ENCODE assay signal across 21 mouse cellular contexts in genomic region chr3:107756481-107756866, GRCm38 (mm10). TPM values are rescaled to one million over a fixed set of nuclear protein-coding genes. Genes with fewer than 3 reads are reported as not detected.
DNase-seq lines count a peak whose midpoint lies in the region; ATAC-seq and TF ChIP-seq lines count a peak whose summit lies in the region.
"Had no signal": no experiment of that assay in that cellular context is flagged by ENCODE, and none has a peak within 500 bp of the region (broad histone marks: within the 10 kb centered on the region; RNA-seq: fewer than 3 reads in every experiment).

No protein-coding gene starts in this region.

- H3K4me3 ChIP-seq in heart, adult 2 months, result no peak overlapping the region; the same call in 1 of the 2 replicates
- no peak overlapping the region for H3K4me3 ChIP-seq in heart, embryonic 12.5 days
- peak overlapping the region; percentile 12 for H3K4me3 ChIP-seq in C2C12 (ENCODE audit: insufficient read depth, poor library complexity, severe bottlenecking)
- peak overlapping the region; percentile 92; the same call in 1 of the 2 replicates for H3K4me3 ChIP-seq in embryonic fibroblast, embryonic 13.5 days (ENCODE audit: insufficient read depth, low read length)
- H3K4me3 ChIP-seq: embryonic facial prominence, embryonic 10.5 days; erythroblast, embryonic 14.5 days; forebrain, embryonic 10.5 days; hindbrain, embryonic 12.5 days had no signal

- peaks cover 81% of the 10 kb centered on the region for H3K79me3 ChIP-seq in C2C12 (ENCODE audit: low read depth)

- H3K4me1 ChIP-seq in heart, adult 2 months (ENCODE audit: control insufficient read depth, insufficient read depth, low read length), result peaks cover 28% of the 10 kb centered on the region
- peaks cover 30% of the 10 kb centered on the region for H3K4me1 ChIP-seq in heart, embryonic 12.5 days (replicated peaks)
- H3K4me1 ChIP-seq in embryonic fibroblast, embryonic 13.5 days (ENCODE audit: control insufficient read depth, insufficient read depth, low read length), result peaks cover 20% of the 10 kb centered on the region

- no peaks in the 10 kb centered on the region for H3K9me3 ChIP-seq in heart, embryonic 12.5 days (replicated peaks)
- H3K9me3 ChIP-seq: embryonic facial prominence, embryonic 10.5 days; forebrain, embryonic 10.5 days; hindbrain, embryonic 12.5 days had no signal

- no peak for TF ChIP-seq CTCF in heart, adult 2 months (IDR thresholded peaks at IDR 0.05)
- TF ChIP-seq CTCF in C2C12 (IDR thresholded peaks at IDR 0.05; ENCODE audit: control insufficient read depth, insufficient read depth, insufficient read length), result no peak
- TF ChIP-seq CTCF in embryonic fibroblast, embryonic 13.5 days (IDR thresholded peaks at IDR 0.05; ENCODE audit: borderline replicate concordance, insufficient read depth, low read length), result no peak

- no peak for ATAC-seq in heart, embryonic 12.5 days (ENCODE audit: insufficient number of reproducible peaks, low FRiP score)
- ATAC-seq: forebrain, embryonic 14.5 days; hindbrain, embryonic 16.5 days; inflammation-experienced regulatory T-cells, adult 6 months; intestine, postnatal 0 days had no signal

- DNase-seq in cerebellum, postnatal 14 days, result peak; percentile 29 to 42
- DNase-seq in cerebellum, postnatal 36 days, result no peak
- peak in 1 of 2 experiments; percentile 52 for DNase-seq in heart, adult 2 months
- no peak for DNase-seq in embryo, embryonic 10 days (ENCODE audit: low spot score)
- DNase-seq: adrenal gland, postnatal 10 days; B cell, adult 2 months; gastrocnemius, postnatal 10 days; heart, postnatal 36 days; kidney, adult 8-10 months had no signal

- no peaks in the 10 kb centered on the region for H3K27me3 ChIP-seq in heart, adult 2 months (ENCODE audit: control insufficient read depth, insufficient read depth, low read length)
- H3K27me3 ChIP-seq in heart, embryonic 12.5 days (replicated peaks), result no peaks in the 10 kb centered on the region
- H3K27me3 ChIP-seq in C2C12 (ENCODE audit: control insufficient read depth, insufficient read depth, insufficient read length), result no peaks in the 10 kb centered on the region
- H3K27me3 ChIP-seq: hindbrain, embryonic 12.5 days had no signal

- TF ChIP-seq EP300 in heart, adult 2 months (IDR thresholded peaks at IDR 0.05; ENCODE audit: insufficient read depth, low read depth, low read length), result 0 out of 2 replicates have a peak, but pooled peaks have one; percentile 35

- peaks cover 34% of the 10 kb centered on the region for H3K36me3 ChIP-seq in heart, adult 2 months (ENCODE audit: control insufficient read depth, insufficient read depth, low read length)
- peaks cover 29% of the 10 kb centered on the region for H3K36me3 ChIP-seq in heart, embryonic 12.5 days
- peaks cover 77% of the 10 kb centered on the region for H3K36me3 ChIP-seq in C2C12 (ENCODE audit: control insufficient read depth, insufficient read depth)

- TF ChIP-seq POLR2A in heart, adult 2 months (IDR thresholded peaks at IDR 0.05; ENCODE audit: insufficient read depth, low read depth, low read length), result no peak
- no peak for TF ChIP-seq POLR2A in embryonic fibroblast, embryonic 13.5 days (IDR thresholded peaks at IDR 0.05; ENCODE audit: low read depth, low read length)

- peaks cover 2% of the 10 kb centered on the region for H3K79me2 ChIP-seq in heart, adult 2 months (replicated peaks; ENCODE audit: control insufficient read depth, insufficient read depth, low read length)
- peaks cover 87% of the 10 kb centered on the region for H3K79me2 ChIP-seq in C2C12 (ENCODE audit: control insufficient read depth, insufficient read depth)

- intact Hi-C loops in heart, adult 2 months (cut with DNase I), result no loop called here

- no peak overlapping the region for H3K4me2 ChIP-seq in heart, embryonic 12.5 days
- H3K4me2 ChIP-seq: heart, embryonic 11.5 days; hindbrain, embryonic 12.5 days had no signal

- WGBS in heart, adult 2 months, result 15% methylated on average over 2 of the region's 2 CpGs
- WGBS in heart, embryonic 12.5 days, result 72% methylated on average over 2 of the region's 2 CpGs

- peak overlapping the region; percentile 22 for H3ac ChIP-seq in C2C12 (ENCODE audit: control insufficient read depth, insufficient read length, low read depth)

- H3K27ac ChIP-seq in heart, adult 2 months, result peak overlapping the region; percentile 95
- H3K27ac ChIP-seq in heart, embryonic 12.5 days (ENCODE audit: poor library complexity, severe bottlenecking), result no peak overlapping the region
- H3K27ac ChIP-seq in embryonic fibroblast, embryonic 13.5 days (ENCODE audit: insufficient read depth, low read length), result peak overlapping the region; percentile 4; the same call in 1 of the 2 replicates
- H3K27ac ChIP-seq: embryonic facial prominence, embryonic 10.5 days; hindbrain, embryonic 12.5 days had no signal

- no peak overlapping the region for H3K9ac ChIP-seq in heart, adult 2 months (ENCODE audit: low read depth, low read length)
- no peak overlapping the region for H3K9ac ChIP-seq in heart, embryonic 12.5 days
- H3K9ac ChIP-seq: hindbrain, embryonic 12.5 days had no signal

TF ChIP-seq in C2C12, 6 proteins besides CTCF, POLR2A, EP300 and RAD21:
- no peak for TF ChIP-seq CEBPB (IDR thresholded peaks at IDR 0.05; ENCODE audit: low read depth)
- TF ChIP-seq USF1 (IDR thresholded peaks at IDR 0.05; ENCODE audit: low read depth), result no peak
- no peak for TF ChIP-seq MAX (IDR thresholded peaks at IDR 0.05)
- no peak for TF ChIP-seq FOSL1 (IDR thresholded peaks at IDR 0.05; ENCODE audit: insufficient read depth, low read length, poor library complexity, severe bottlenecking)
- no peak for TF ChIP-seq MYOG (IDR thresholded peaks at IDR 0.05; ENCODE audit: control insufficient read depth, extremely low read depth, insufficient read length)
- TF ChIP-seq MYOD1 (IDR thresholded peaks at IDR 0.05; ENCODE audit: control insufficient read depth, insufficient read length, low read depth), result no peak

RNA-seq across cellular contexts. Expression of gene Csf1, which starts 3.8 kb away (rescaled TPM):
- 10 to 100 TPM; 30.0 to 41.7 TPM for total RNA-seq in heart, adult 2 months (2021)
- 32.9 and 44.0 TPM in 2 replicates for polyA plus RNA-seq in heart, adult 2 months (2012; rRNA removed)
- 12.7 and 12.8 TPM in 2 replicates for polyA plus RNA-seq in heart, embryonic 12.5 days (2016; fragmentation: Nextera tagmentation; extraction: Ambion mirVana)
- polyA plus RNA-seq in C2C12 (2012; fragmentation: generic; extraction: Trizol), result 169 TPM
- polyA plus RNA-seq in embryonic fibroblast, embryonic 13.5 days (2011; ENCODE audit: insufficient read length, low read depth, missing spikeins), result 208 and 272 TPM in 2 replicates

Comparison
In these comparisons a context has a peak if more than half of its experiments do, and no peak if none do; other contexts are left out.
1. DNase-seq: peak in cerebellum, postnatal 14 days (2 of 2); none in cerebellum, postnatal 36 days (0 of 2) and embryo, embryonic 10 days (single experiment).
2. H3K4me3 ChIP-seq: peak in C2C12 (single experiment) and embryonic fibroblast, embryonic 13.5 days (single experiment); none in heart, adult 2 months (single experiment) and heart, embryonic 12.5 days (single experiment).